Mouse (Mus musculus) kidney, postnatal 0 days (tissue): ENCODE measurements at regions not wholly inside any gene's neighbourhood (a gene's known extent, or its start where the extent isn't known, plus 50 kb on each side); places are given as distances from the start of the nearest gene placed in this dataset.
A peak's percentile ranks its signal among the peaks of the same experiment; 100 is the strongest.

ENCODE experiments used
- ATAC-seq: fragments of 200-750 bp; cut with Nextera tagmentation; replicated peaks from 2 replicates; pipeline ENCODE4 v1.8.0; 2017; ENCODE audit warnings: low read depth, moderate number of reproducible peaks, moderate TSS enrichment, moderate library complexity; ENCODE audit not compliant: low FRiP score
- DNase-seq: peaks from one replicate; pipeline ENCODE4 v3.0.0-alpha.2; 2016; ENCODE audit warnings: low spot score
- H3K27ac ChIP-seq: fragments of 300-500 bp; sonication (generic); 2 replicates; pipeline ENCODE4 v1.5.1; 2014; ENCODE audit warnings: mild to moderate bottlenecking
- H3K27me3 ChIP-seq: fragments of 300-500 bp; sonication (generic); 2 replicates; pipeline ENCODE4 v1.6.1; 2014; ENCODE audit warnings: low read length, mixed read lengths; ENCODE audit not compliant: insufficient read depth
- H3K36me3 ChIP-seq: fragments of 300-500 bp; sonication (generic); 2 replicates; pipeline ENCODE4 v1.6.1; 2014; ENCODE audit warnings: low read length, mixed read lengths; ENCODE audit not compliant: insufficient read depth
- H3K4me1 ChIP-seq: fragments of 300-500 bp; sonication (generic); replicated peaks from 2 replicates; pipeline ENCODE4 v1.6.1; 2014; ENCODE audit warnings: antibody characterized with exemption, low read length, mixed read lengths; ENCODE audit not compliant: insufficient read depth
- H3K4me2 ChIP-seq: fragments of 300-500 bp; sonication (generic); 2 replicates; pipeline ENCODE4 v1.6.1; 2014; ENCODE audit warnings: mild to moderate bottlenecking, low read length, moderate library complexity, mixed read lengths
- H3K4me3 ChIP-seq: fragments of 300-500 bp; sonication (generic); replicated peaks from 2 replicates; pipeline ENCODE4 v1.5.1; 2014; ENCODE audit warnings: low read depth, low read length
- H3K9ac ChIP-seq: fragments of 300-500 bp; sonication (generic); 2 replicates; pipeline ENCODE4 v1.6.1; 2014; ENCODE audit warnings: low read depth, low read length
- H3K9me3 ChIP-seq: fragments of 300-500 bp; sonication (generic); replicated peaks from 2 replicates; pipeline ENCODE4 v1.6.1; 2016; ENCODE audit warnings: low read length, inconsistent platforms, mixed read lengths
- CTCF ChIP-seq: IDR thresholded peaks from 2 replicates; pipeline ENCODE4 v1.5.1; 2016; ENCODE audit warnings: antibody characterized with exemption, low read depth, mild to moderate bottlenecking, moderate library complexity
- WGBS: fragments of 180-500 bp; shearing (Covaris S2); extraction: QIAGEN DNeasy Blood & Tissue Kit; methylation state at CpG from one replicate; pipeline ENCODE4 v1.1.7; 2014; 5-methylcytosine and 5-hydroxymethylcytosine counted together

DNA sequence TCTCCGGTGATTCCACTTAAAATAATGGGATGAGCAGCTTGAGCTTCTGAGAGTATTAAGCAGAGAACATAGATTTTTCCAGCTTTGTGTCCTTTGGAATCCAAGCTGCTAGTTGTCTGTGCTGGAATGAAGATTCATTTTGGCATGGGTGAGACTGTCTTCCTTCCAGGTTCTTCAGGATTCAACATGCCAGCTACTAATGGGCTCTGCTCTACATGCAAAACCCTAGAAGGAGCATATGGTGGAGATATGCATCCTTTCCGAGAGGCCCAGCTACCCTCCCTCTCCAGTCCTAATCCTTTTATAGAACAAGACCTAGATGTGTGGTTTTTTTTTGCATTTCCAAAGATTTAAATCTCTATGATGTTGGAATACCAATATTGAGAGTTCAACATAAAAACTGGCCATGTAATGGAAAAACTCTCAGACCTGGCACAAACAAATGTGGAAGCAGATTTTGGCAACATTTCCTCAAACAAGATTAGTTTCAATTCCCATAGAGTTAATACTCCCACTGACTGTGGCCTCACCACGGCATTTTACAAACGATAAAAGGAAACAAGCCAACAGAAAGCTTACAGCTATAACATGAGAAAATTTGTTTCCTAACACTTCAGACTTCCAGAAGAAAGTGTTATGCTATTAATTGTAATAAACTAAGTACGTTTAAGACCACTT, 364.5 kb downstream of the Sv2b start:
- Histone ChIP-seq H3K36me3 (no peaks in the 10 kb centered on the region), H3K4me2 (no peak overlapping the region), H3K27me3 (no peaks in the 10 kb centered on the region), H3K9ac (no peak overlapping the region), H3K4me3 (no peak overlapping the region), H3K27ac (no peak overlapping the region), H3K9me3 (no peaks in the 10 kb centered on the region), H3K4me1 (no peaks in the 10 kb centered on the region)
- WGBS = 64% methylated on average over 5 of the region's 5 CpGs
- TF ChIP-seq CTCF = no peak
- no peak for ATAC-seq
- no peak for DNase-seq

DNA sequence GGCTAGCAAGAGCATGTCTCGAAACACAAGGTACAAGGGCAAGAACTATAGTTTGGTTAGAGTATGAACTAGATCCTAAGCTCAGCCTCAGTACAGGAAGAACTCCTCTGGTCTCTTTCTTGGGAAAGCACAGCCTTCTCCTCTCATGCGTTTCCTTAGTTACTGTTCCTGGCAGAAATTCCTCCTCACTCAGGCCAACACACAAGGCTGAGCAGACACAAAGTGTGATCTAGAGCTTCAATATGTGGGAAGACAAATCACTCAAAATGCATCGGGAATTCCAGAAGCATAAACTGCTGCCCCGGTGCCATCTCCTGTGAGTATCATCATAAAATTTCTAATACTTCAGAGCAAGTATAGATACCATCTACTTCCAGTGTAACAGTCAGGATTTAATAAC, 366.1 kb downstream of the Sv2b start:
- Histone ChIP-seq H3K27ac (no peak overlapping the region), H3K36me3 (no peaks in the 10 kb centered on the region), H3K9ac (no peak overlapping the region), H3K4me3 (no peak overlapping the region), H3K4me1 (no peaks in the 10 kb centered on the region), H3K27me3 (no peaks in the 10 kb centered on the region), H3K4me2 (no peak overlapping the region), H3K9me3 (no peaks in the 10 kb centered on the region)
- 64% methylated on average over 4 of the region's 4 CpGs for WGBS
- no peak for TF ChIP-seq CTCF
- DNase-seq = no peak
- no peak for ATAC-seq

DNA sequence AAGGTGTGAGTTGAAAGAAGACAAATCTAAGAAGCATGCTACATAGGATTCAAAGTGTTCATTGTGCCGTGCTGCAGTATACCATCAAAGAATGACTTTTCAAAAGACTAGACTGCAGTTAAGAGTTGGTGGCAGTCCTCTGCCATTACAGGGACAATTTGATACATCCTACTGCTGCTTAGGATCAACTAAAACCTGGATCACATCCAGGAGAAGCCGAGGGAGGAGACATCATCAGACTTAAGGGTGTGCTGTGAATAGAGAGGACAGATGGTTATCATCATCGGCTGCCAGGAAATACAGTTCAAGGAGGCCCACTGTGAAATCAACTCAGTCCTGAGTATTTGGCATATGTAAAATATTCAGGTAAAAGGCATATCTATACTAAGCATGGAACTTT, 366.9 kb downstream of the Sv2b start:
- no peaks in the 10 kb centered on the region for H3K9me3 ChIP-seq
- WGBS = 44% methylated on average over 3 of the region's 3 CpGs
- no peaks in the 10 kb centered on the region for H3K36me3 ChIP-seq
- H3K27me3 ChIP-seq = no peaks in the 10 kb centered on the region
- no peak overlapping the region for H3K4me3 ChIP-seq
- H3K9ac ChIP-seq = no peak overlapping the region
- no peak overlapping the region for H3K27ac ChIP-seq
- no peaks in the 10 kb centered on the region for H3K4me1 ChIP-seq
- DNase-seq (peak; percentile 14), ATAC-seq (no peak)
- TF ChIP-seq CTCF = no peak
- no peak overlapping the region for H3K4me2 ChIP-seq

DNA sequence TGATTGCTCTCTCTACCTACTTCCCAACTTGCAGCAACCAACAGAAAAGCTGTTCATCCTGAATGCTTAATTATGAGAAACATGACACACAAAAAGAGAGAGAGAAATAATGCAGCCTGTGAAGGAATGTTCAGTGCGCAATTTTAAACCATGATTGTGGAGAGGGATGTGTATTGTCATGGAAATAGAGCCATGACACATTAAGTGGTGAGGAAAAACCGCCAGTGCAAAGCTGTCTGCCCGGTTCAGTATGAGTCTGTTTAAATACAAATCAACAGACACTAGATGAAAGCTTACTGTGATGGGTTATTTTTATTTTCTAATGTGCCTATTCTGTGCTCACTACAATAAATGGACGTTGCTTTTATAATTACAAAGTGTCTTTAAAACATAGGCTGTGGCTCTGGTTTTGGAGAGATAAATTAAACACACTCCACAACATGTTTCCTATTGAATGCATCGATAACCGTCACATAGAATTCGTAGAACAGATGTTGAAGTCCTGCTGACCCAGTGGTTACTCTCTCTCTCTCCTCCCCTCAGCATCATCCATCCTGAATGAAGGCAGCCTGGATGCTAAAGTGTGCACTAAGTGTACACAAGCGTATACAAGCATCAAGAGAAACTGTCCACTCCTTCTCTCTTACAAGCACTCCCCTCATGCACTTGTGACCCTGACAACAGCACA, 374.7 kb upstream of the Slco3a1 start:
- WGBS = 60% methylated on average over 8 of the region's 8 CpGs
- H3K36me3 ChIP-seq = no peaks in the 10 kb centered on the region
- no peak for DNase-seq
- TF ChIP-seq CTCF = no peak
- ATAC-seq = no peak
- H3K4me2 ChIP-seq = no peak overlapping the region
- H3K9ac ChIP-seq = no peak overlapping the region
- no peak overlapping the region for H3K4me3 ChIP-seq
- no peaks in the 10 kb centered on the region for H3K27me3 ChIP-seq
- H3K27ac ChIP-seq = no peak overlapping the region
- no peaks in the 10 kb centered on the region for H3K9me3 ChIP-seq
- no peaks in the 10 kb centered on the region for H3K4me1 ChIP-seq

DNA sequence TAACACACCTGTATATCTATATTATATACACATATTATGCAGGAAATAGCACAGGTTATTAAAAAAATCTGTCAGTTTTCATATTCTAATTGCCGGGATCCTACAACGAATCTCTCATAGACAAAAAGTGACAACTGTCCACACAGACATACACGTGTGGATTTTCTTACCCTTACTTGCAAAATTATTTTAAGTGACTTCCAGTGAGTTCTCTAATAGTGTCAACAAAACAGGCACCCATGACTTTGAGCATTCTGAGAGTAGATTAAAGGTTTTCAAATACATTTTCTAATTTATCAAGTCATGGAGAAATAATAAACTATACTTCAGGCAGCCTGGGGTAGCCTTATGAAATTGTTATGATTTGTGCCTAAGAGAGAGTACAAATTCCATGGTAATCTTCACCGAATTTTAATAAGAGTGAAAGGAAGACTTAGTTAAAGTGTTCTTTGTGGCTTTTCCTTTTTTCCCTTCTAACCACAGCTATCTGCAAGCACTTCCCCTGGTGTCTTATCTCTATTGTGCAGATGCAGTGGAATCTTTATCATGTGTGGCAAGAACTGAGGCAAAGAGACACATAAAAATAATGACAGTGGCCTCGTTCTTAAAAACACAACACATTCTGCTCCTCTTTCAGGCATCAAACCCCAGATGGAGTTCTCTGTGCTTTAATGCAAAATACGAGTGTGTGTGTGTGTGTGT, 373.8 kb upstream of the Slco3a1 start:
- no peak overlapping the region for H3K4me2 ChIP-seq
- TF ChIP-seq CTCF = no peak
- WGBS = 73% methylated on average over 6 of the region's 6 CpGs

DNA sequence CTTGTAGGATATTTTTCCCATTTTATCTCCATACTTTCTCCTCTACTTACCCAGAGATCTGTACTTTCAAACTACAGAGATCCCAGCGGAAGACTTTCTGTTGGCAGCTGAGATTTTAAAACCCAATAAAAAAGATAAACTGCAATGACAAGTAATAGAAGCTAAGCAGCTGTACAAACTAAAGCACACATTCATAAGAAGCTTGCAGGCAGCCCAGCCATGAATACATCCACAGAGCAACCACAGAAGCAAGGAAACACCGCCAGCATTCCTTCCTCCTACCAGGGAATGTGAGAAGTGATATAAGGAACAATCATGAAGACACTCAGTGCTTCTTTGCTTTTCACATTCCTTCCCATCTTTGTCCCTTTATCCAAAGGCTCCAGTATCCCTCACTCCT, 372.1 kb upstream of the Slco3a1 start:
- Histone ChIP-seq H3K9ac (no peak overlapping the region), H3K4me2 (no peak overlapping the region), H3K4me1 (no peaks in the 10 kb centered on the region), H3K27me3 (no peaks in the 10 kb centered on the region), H3K27ac (no peak overlapping the region), H3K36me3 (no peaks in the 10 kb centered on the region), H3K4me3 (no peak overlapping the region), H3K9me3 (no peaks in the 10 kb centered on the region)
- DNase-seq = peak; percentile 92
- 26% methylated on average over 2 of the region's 2 CpGs for WGBS
- ATAC-seq = no peak
- no peak for TF ChIP-seq CTCF

More for the DNA sequence above, 373.8 kb upstream of the Slco3a1 start:
- no peak for DNase-seq
- H3K36me3 ChIP-seq = no peaks in the 10 kb centered on the region
- ATAC-seq = no peak
- H3K27me3 ChIP-seq = no peaks in the 10 kb centered on the region
- H3K27ac ChIP-seq = no peak overlapping the region
- no peaks in the 10 kb centered on the region for H3K4me1 ChIP-seq
- no peak overlapping the region for H3K4me3 ChIP-seq
- H3K9ac ChIP-seq = no peak overlapping the region
- no peaks in the 10 kb centered on the region for H3K9me3 ChIP-seq
